Mouse (Mus musculus): Measurements from ENCODE around the gene Dalrd3. TPM values are rescaled to one million over a fixed set of nuclear protein-coding genes. Genes with fewer than 3 reads are reported as not detected.

Gene Dalrd3
- polyA plus RNA-seq, 1 experiment from 2014 or later: 127 TPM

- Histone ChIP-seq H3K4me1 (ENCODE audit: insufficient read depth) (peaks cover 15% of the 10 kb centered on the region), H3K27me3 (ENCODE audit: insufficient read depth, low read length) (no peaks in the 10 kb centered on the region), H3K4me3 (ENCODE audit: low read depth, low read length) (peak overlapping the region; percentile 65), H3K36me3 (ENCODE audit: insufficient read depth) (peaks cover 24% of the 10 kb centered on the region), H3K9ac (peak overlapping the region; percentile 87), H3K27ac (ENCODE audit: low read depth) (peak overlapping the region; percentile 78), H3K9me3 (ENCODE audit: low read depth, low read length) (no peaks in the 10 kb centered on the region), H3K4me2 (peak overlapping the region; percentile 85)
- ATAC-seq (ENCODE audit: insufficient read depth) (no peak), DNase-seq (peak; percentile 22)
- 51% methylated on average over 5 of the region's 5 CpGs for WGBS
- TF ChIP-seq CTCF (IDR thresholded peaks at IDR 0.05; ENCODE audit: low read depth): no peak
Measured at GRCm38 (mm10) chr9:108579344-108579690, 9.6 kb downstream of the Dalrd3 start.

GRCm38 (mm10) chr9:108587571-108588180, 18.0 kb downstream of the Dalrd3 start:
- H3K9ac ChIP-seq: peak overlapping the region; percentile 21; the same call in 1 of the 2 replicates
- peaks cover 10% of the 10 kb centered on the region for H3K4me1 ChIP-seq (ENCODE audit: insufficient read depth)
- H3K9me3 ChIP-seq (ENCODE audit: low read depth, low read length): no peaks in the 10 kb centered on the region
- no peaks in the 10 kb centered on the region for H3K36me3 ChIP-seq (ENCODE audit: insufficient read depth)
- WGBS: 4% methylated on average over 14 of the region's 14 CpGs
- peak; percentile 95 for ATAC-seq (ENCODE audit: insufficient read depth)
- TF ChIP-seq CTCF (IDR thresholded peaks at IDR 0.05; ENCODE audit: low read depth): no peak
- DNase-seq: peak; percentile 89
- H3K27ac ChIP-seq (ENCODE audit: low read depth): peak overlapping the region; percentile 71
- peak overlapping the region; percentile 57 for H3K4me2 ChIP-seq
- no peaks in the 10 kb centered on the region for H3K27me3 ChIP-seq (ENCODE audit: insufficient read depth, low read length)
- no peak overlapping the region for H3K4me3 ChIP-seq (ENCODE audit: low read depth, low read length)

- Histone ChIP-seq H3K4me3 (ENCODE audit: low read depth, low read length) (no peak overlapping the region), H3K36me3 (ENCODE audit: insufficient read depth) (no peaks in the 10 kb centered on the region), H3K27ac (ENCODE audit: low read depth) (no peak overlapping the region), H3K9me3 (ENCODE audit: low read depth, low read length) (no peaks in the 10 kb centered on the region), H3K27me3 (ENCODE audit: insufficient read depth, low read length) (no peaks in the 10 kb centered on the region), H3K9ac (no peak overlapping the region), H3K4me1 (ENCODE audit: insufficient read depth) (peaks cover 10% of the 10 kb centered on the region), H3K4me2 (no peak overlapping the region)
- no peak for DNase-seq
- TF ChIP-seq CTCF (IDR thresholded peaks at IDR 0.05; ENCODE audit: low read depth): no peak
- ATAC-seq (ENCODE audit: insufficient read depth): no peak
- 65% methylated on average over 5 of the region's 5 CpGs for WGBS
Measured at GRCm38 (mm10) chr9:108589229-108589628, 19.5 kb downstream of the Dalrd3 start.

GRCm38 (mm10) chr9:108591462-108591861, 21.8 kb downstream of the Dalrd3 start:
- no peak overlapping the region for H3K4me2 ChIP-seq
- no peaks in the 10 kb centered on the region for H3K27me3 ChIP-seq (ENCODE audit: insufficient read depth, low read length)
- no peak overlapping the region for H3K4me3 ChIP-seq (ENCODE audit: low read depth, low read length)
- peaks cover 10% of the 10 kb centered on the region for H3K4me1 ChIP-seq (ENCODE audit: insufficient read depth)
- ATAC-seq (ENCODE audit: insufficient read depth): no peak
- 81% methylated on average over 4 of the region's 4 CpGs for WGBS
- no peak overlapping the region for H3K9ac ChIP-seq
- no peak overlapping the region for H3K27ac ChIP-seq (ENCODE audit: low read depth)
- DNase-seq: no peak
- no peak for TF ChIP-seq CTCF (IDR thresholded peaks at IDR 0.05; ENCODE audit: low read depth)
- H3K9me3 ChIP-seq (ENCODE audit: low read depth, low read length): no peaks in the 10 kb centered on the region
- H3K36me3 ChIP-seq (ENCODE audit: insufficient read depth): no peaks in the 10 kb centered on the region

GRCm38 (mm10) chr9:108594354-108594753, 24.7 kb downstream of the Dalrd3 start:
- 69% methylated on average over 3 of the region's 3 CpGs for WGBS
- Histone ChIP-seq H3K4me2 (no peak overlapping the region), H3K9me3 (ENCODE audit: low read depth, low read length) (no peaks in the 10 kb centered on the region), H3K4me1 (ENCODE audit: insufficient read depth) (no peaks in the 10 kb centered on the region), H3K27me3 (ENCODE audit: insufficient read depth, low read length) (no peaks in the 10 kb centered on the region), H3K4me3 (ENCODE audit: low read depth, low read length) (no peak overlapping the region), H3K27ac (ENCODE audit: low read depth) (no peak overlapping the region), H3K36me3 (ENCODE audit: insufficient read depth) (no peaks in the 10 kb centered on the region), H3K9ac (no peak overlapping the region)
- ATAC-seq (ENCODE audit: insufficient read depth) (no peak), DNase-seq (no peak)
- TF ChIP-seq CTCF (IDR thresholded peaks at IDR 0.05; ENCODE audit: low read depth): no peak

GRCm38 (mm10) chr9:108596998-108597764, 27.5 kb downstream of the Dalrd3 start, which contains the start of gene P4htm:
Gene P4htm (minus strand): TSS chr9:108597667.
- H3K27me3 ChIP-seq (ENCODE audit: insufficient read depth, low read length): no peaks in the 10 kb centered on the region
- H3K9me3 ChIP-seq (ENCODE audit: low read depth, low read length): no peaks in the 10 kb centered on the region
- no peak within 1 kb of the TSS; the same call in 1 of the 2 replicates for H3K27ac ChIP-seq (ENCODE audit: low read depth)
- H3K36me3 ChIP-seq (ENCODE audit: insufficient read depth): no peaks in the 10 kb centered on the region
- peak within 1 kb of the TSS; percentile 64 for H3K9ac ChIP-seq
- TF ChIP-seq CTCF (IDR thresholded peaks at IDR 0.05; ENCODE audit: low read depth): 0 out of 2 replicates have a peak, but pooled peaks have one; percentile 9
- H3K4me1 ChIP-seq (ENCODE audit: insufficient read depth): no peaks in the 10 kb centered on the region
- H3K4me3 ChIP-seq (ENCODE audit: low read depth, low read length): peak within 1 kb of the TSS; percentile 69
- ATAC-seq (ENCODE audit: insufficient read depth) (peak; percentile 81), DNase-seq (peak; percentile 80)
- peak within 1 kb of the TSS; percentile 96 for H3K4me2 ChIP-seq
- WGBS: under 1% methylated on average over 68 of the region's 69 CpGs

- Histone ChIP-seq H3K4me1 (ENCODE audit: insufficient read depth) (no peaks in the 10 kb centered on the region), H3K9me3 (ENCODE audit: low read depth, low read length) (no peaks in the 10 kb centered on the region), H3K27ac (ENCODE audit: low read depth) (no peak overlapping the region), H3K4me3 (ENCODE audit: low read depth, low read length) (no peak overlapping the region), H3K27me3 (ENCODE audit: insufficient read depth, low read length) (no peaks in the 10 kb centered on the region), H3K36me3 (ENCODE audit: insufficient read depth) (peaks cover 13% of the 10 kb centered on the region), H3K4me2 (no peak overlapping the region), H3K9ac (no peak overlapping the region)
- no peak for TF ChIP-seq CTCF (IDR thresholded peaks at IDR 0.05; ENCODE audit: low read depth)
- 64% methylated on average over 4 of the region's 4 CpGs for WGBS
- ATAC-seq (ENCODE audit: insufficient read depth) (no peak), DNase-seq (peak; percentile 50)
Measured at GRCm38 (mm10) chr9:108599021-108599566, 29.4 kb downstream of the Dalrd3 start.
